Mouse (Mus musculus) heart, adult 2 months (tissue): ENCODE measurements at regions not wholly inside any gene's neighbourhood (a gene's known extent, or its start where the extent isn't known, plus 50 kb on each side); places are given as distances from the start of the nearest gene placed in this dataset.

Experiments used
- CTCF ChIP-seq: fragments of 200-600 bp; IDR thresholded peaks from 2 replicates; pipeline ENCODE4 v1.8.1; 2022; ENCODE audit warnings: antibody characterized with exemption, mild to moderate bottlenecking, moderate library complexity
- EP300 ChIP-seq: fragments of 200-500 bp; IDR thresholded peaks from 2 replicates; pipeline ENCODE4 v1.6.1; 2011; ENCODE audit warnings: low read depth, low read length, control low read depth; ENCODE audit not compliant: insufficient read depth
- POLR2A ChIP-seq: fragments of 200-500 bp; IDR thresholded peaks from 2 replicates; pipeline ENCODE4 v1.6.1; 2011; ENCODE audit warnings: mild to moderate bottlenecking, low read depth, low read length, control low read depth; ENCODE audit not compliant: insufficient read depth

DNA sequence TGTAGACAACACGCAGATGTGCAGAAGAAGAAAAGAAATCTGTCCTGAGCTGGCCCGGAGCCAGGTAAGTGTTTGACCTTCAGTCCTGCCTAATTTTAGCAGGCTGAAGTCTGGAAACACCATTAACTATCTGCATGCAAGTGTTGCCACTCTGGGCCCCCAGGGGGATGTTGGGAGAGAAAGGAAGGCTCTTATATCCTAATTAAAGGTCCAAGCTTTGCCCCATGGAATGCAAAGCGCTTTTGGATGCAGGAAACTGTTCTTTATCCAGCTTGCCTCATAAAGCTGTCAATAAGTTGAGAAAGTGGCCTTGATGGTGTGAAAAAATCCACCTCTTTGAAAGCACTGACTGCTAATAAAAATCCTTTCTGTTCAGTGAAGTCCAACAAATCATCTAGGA, 145.1 kb upstream of the Elac2 start:
- TF ChIP-seq POLR2A (no peak), CTCF (no peak), EP300 (no peak)
